Comparison of ENCODE assay signal across 8 mouse cellular contexts in the genomic region with DNA sequence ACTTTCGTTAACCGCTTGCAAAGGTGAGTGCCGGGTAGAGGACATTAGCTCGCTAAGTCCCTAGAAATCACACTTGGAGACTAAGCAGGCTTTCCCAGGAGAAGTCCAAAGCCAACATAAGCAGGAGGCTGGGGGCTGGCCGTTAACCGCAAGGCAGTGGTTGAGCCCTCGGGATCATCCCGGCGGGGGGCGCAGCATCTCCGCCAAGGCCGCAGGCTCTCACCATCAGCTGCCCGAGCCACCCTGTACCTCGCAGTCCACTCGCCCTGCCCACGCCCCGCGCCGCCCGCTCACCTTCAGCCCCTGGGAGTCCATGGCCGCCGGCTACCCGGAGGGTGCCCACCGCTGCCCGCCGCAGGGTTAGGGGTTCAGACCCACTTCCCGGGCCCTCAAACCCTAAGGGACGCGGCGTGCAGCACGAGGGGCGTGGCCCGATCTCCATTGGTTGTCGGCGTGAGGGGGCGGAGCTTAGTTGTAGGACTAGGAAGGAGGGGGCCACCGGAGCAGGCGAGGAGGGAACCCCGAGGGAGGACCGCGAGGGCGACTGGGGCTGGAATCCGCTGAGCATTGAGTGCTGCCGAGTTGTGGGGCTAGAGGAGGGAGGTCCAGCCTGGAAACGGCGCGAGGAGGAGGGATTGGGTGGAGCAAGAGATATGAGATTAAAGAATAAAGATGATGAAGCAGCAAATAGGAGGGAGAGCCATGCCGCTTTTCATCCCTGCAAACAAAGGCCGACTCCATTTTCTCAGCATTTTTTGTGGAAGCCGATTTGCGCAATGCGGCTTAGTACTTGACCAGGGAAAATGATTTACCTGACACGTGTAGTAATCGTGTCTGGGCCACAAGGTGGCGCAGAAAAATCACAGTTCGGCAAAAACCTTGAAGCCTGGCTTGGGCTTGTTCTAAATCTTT. TPM values are rescaled to one million over a fixed set of nuclear protein-coding genes. Genes with fewer than 3 reads are reported as not detected.
DNase-seq lines count a peak whose midpoint lies in the region; ATAC-seq and TF ChIP-seq lines count a peak whose summit lies in the region.

A gene (minus strand): TSS at position 398 of the 912 bp plus-strand sequence.

- whole genome bisulfite sequencing in cerebellum, adult 2 months: under 1% methylated on average over 56 of the region's 56 CpGs
- WGBS in lung, embryonic 14.5 days: under 1% methylated on average over 56 of the region's 56 CpGs

- peak within 1 kb of the TSS; percentile 67 for H3K4me2 ChIP-seq in lung, embryonic 14.5 days

- ATAC-seq in frontal cortex, adult (ENCODE audit: low TSS enrichment): peak; percentile 96
- ATAC-seq in hematopoietic stem cell, adult 5-6 weeks (replicated peaks in 1 of 2; ENCODE audit: insufficient read depth in 1 of 2, low FRiP score in 2 of 2, low TSS enrichment in 1 of 2, low read depth in 1 of 2, poor library complexity in 2 of 2, severe bottlenecking in 2 of 2): peak; percentile 97 to 100
- ATAC-seq in lung, embryonic 14.5 days (ENCODE audit: insufficient read depth): peak; percentile 100
- ATAC-seq in neutrophil, adult 5-6 weeks (ENCODE audit: extremely low read depth, insufficient number of reproducible peaks, low FRiP score, poor library complexity, severe bottlenecking): peak; percentile 94

- peak within 1 kb of the TSS; percentile 89 for H3K4me3 ChIP-seq in cerebellum, adult 2 months (replicated peaks; ENCODE audit: insufficient read depth, low read depth, low read length)
- peak within 1 kb of the TSS; percentile 72 for H3K4me3 ChIP-seq in lung, embryonic 14.5 days (ENCODE audit: low read depth, low read length)

- H3K4me1 ChIP-seq in cerebellum, adult 2 months (ENCODE audit: control insufficient read depth, insufficient read depth, low read length): no peaks in the 10 kb centered on the region
- no peaks in the 10 kb centered on the region for H3K4me1 ChIP-seq in lung, embryonic 14.5 days (ENCODE audit: insufficient read depth)

- no peaks in the 10 kb centered on the region for H3K36me3 ChIP-seq in lung, embryonic 14.5 days (ENCODE audit: insufficient read depth)

- peak; percentile 69; the same call in 1 of the 2 replicates for TF ChIP-seq CTCF in cerebellum, adult 2 months (IDR thresholded peaks at IDR 0.05; ENCODE audit: borderline replicate concordance, insufficient read depth, low read depth, low read length)
- peak; percentile 78 for TF ChIP-seq CTCF in lung, embryonic 14.5 days (IDR thresholded peaks at IDR 0.05; ENCODE audit: low read depth)

- H3K9me3 ChIP-seq in lung, embryonic 14.5 days (ENCODE audit: low read depth, low read length): no peaks in the 10 kb centered on the region

- TF ChIP-seq POLR2A in cerebellum, adult 2 months (IDR thresholded peaks at IDR 0.05; ENCODE audit: borderline replicate concordance, insufficient read depth, low read length): peak; percentile 74

- H3K9ac ChIP-seq in lung, embryonic 14.5 days: peak within 1 kb of the TSS; percentile 70

- H3K27ac ChIP-seq in cerebellum, adult 2 months (ENCODE audit: insufficient read depth, low read length): peak within 1 kb of the TSS; percentile 75
- peak within 1 kb of the TSS; percentile 82 for H3K27ac ChIP-seq in lung, embryonic 14.5 days (ENCODE audit: low read depth)

- H3K27me3 ChIP-seq in cerebellum, adult 2 months (ENCODE audit: control insufficient read depth, insufficient read depth, low read length): no peaks in the 10 kb centered on the region
- no peaks in the 10 kb centered on the region for H3K27me3 ChIP-seq in lung, embryonic 14.5 days (ENCODE audit: insufficient read depth, low read length)

- DNase-seq in MN1 (ENCODE audit: low spot score): peak; percentile 97
- DNase-seq in cerebellum, adult 2 months: peak; percentile 97
- DNase-seq in layer of hippocampus, adult 8-10 months (ENCODE audit: low spot score in 2 of 2): peak; percentile 95 to 96
- peak; percentile 98 for DNase-seq in lung, embryonic 14.5 days
- DNase-seq in testis, postnatal 14 days (ENCODE audit: low spot score): peak; percentile 98

RNA-seq across cellular contexts. Expression of the gene that starts here (rescaled TPM):
- 12.0 and 13.5 TPM in 2 replicates for polyA plus RNA-seq in cerebellum, adult 2 months (2012; rRNA removed)
- total RNA-seq in hematopoietic stem cell, adult 5-6 weeks (2017): 10.9 and 14.3 TPM in 2 replicates
- total RNA-seq in layer of hippocampus, adult 8-10 months (2022): 10 to 100 TPM; 10.6 to 15.1 (median 12.0) TPM
- polyA plus RNA-seq in lung, embryonic 14.5 days (2014; fragmentation: Nextera tagmentation; extraction: Ambion mirVana): 16.2 and 18.2 TPM in 2 replicates
- total RNA-seq in neutrophil, adult 5-6 weeks (2017): 3.9 and 4.8 TPM in 2 replicates

Comparison
In these comparisons a context has a peak if more than half of its experiments do, and no peak if none do; other contexts are left out.
1. Peak in every context shown above with its lines: DNase-seq, ATAC-seq, H3K4me3 ChIP-seq and H3K27ac ChIP-seq.